Mouse (Mus musculus): ENCODE results near the gene Ptprh. TPM values are rescaled to one million over a fixed set of nuclear protein-coding genes. Genes with fewer than 3 reads are reported as not detected.
A peak's percentile ranks its signal among the peaks of the same experiment; 100 is the strongest.

Gene Ptprh
- polyA plus RNA-seq, 1 experiment = 1.4 TPM

- TF ChIP-seq CTCF (IDR thresholded peaks at IDR 0.05; ENCODE audit: borderline replicate concordance, insufficient read depth, low read depth, low read length) (no peak), POLR2A (IDR thresholded peaks at IDR 0.05; ENCODE audit: borderline replicate concordance, insufficient read depth, low read length) (peak; percentile 42; the same call in 1 of the 2 replicates)
- peaks cover 14% of the 10 kb centered on the region for H3K4me1 ChIP-seq (ENCODE audit: control insufficient read depth, insufficient read depth, low read length)
- H3K4me3 ChIP-seq (replicated peaks; ENCODE audit: insufficient read depth, low read depth, low read length) = peak within 1 kb of the TSS; percentile 99
- no peaks in the 10 kb centered on the region for H3K27me3 ChIP-seq (ENCODE audit: control insufficient read depth, insufficient read depth, low read length)
- peak within 1 kb of the TSS; percentile 97 for H3K27ac ChIP-seq (ENCODE audit: insufficient read depth, low read length)
- WGBS = under 1% methylated on average over 62 of the region's 62 CpGs
- DNase-seq = peak; percentile 96 to 98
Measured at GRCm38 (mm10) chr7:4501558-4502397, 102.1 kb downstream of the Ptprh start, which contains the start of gene Ppp1r12c. TSS of gene Ppp1r12c (minus strand) at chr7:4501680.

GRCm38 (mm10) chr7:4500892-4501471 is 102.9 kb downstream of the Ptprh start:
- Histone ChIP-seq H3K4me3 (replicated peaks; ENCODE audit: insufficient read depth, low read depth, low read length) (peak overlapping the region; percentile 99), H3K27me3 (ENCODE audit: control insufficient read depth, insufficient read depth, low read length) (no peaks in the 10 kb centered on the region), H3K27ac (ENCODE audit: insufficient read depth, low read length) (peak overlapping the region; percentile 6; the same call in 1 of the 2 replicates), H3K4me1 (ENCODE audit: control insufficient read depth, insufficient read depth, low read length) (peaks cover 14% of the 10 kb centered on the region)
- WGBS = under 1% methylated on average over 51 of the region's 52 CpGs
- peak; percentile 68 to 73 for DNase-seq
- TF ChIP-seq CTCF (IDR thresholded peaks at IDR 0.05; ENCODE audit: borderline replicate concordance, insufficient read depth, low read depth, low read length) (no peak), POLR2A (IDR thresholded peaks at IDR 0.05; ENCODE audit: borderline replicate concordance, insufficient read depth, low read length) (no peak)

- Histone ChIP-seq H3K27ac (ENCODE audit: insufficient read depth, low read length) (no peak overlapping the region), H3K4me3 (replicated peaks; ENCODE audit: insufficient read depth, low read depth, low read length) (no peak overlapping the region), H3K27me3 (ENCODE audit: control insufficient read depth, insufficient read depth, low read length) (no peaks in the 10 kb centered on the region), H3K4me1 (ENCODE audit: control insufficient read depth, insufficient read depth, low read length) (peaks cover 14% of the 10 kb centered on the region)
- no peak for DNase-seq
- WGBS = 75% methylated on average over 4 of the region's 4 CpGs
- TF ChIP-seq POLR2A (IDR thresholded peaks at IDR 0.05; ENCODE audit: borderline replicate concordance, insufficient read depth, low read length) = no peak
- TF ChIP-seq CTCF (IDR thresholded peaks at IDR 0.05; ENCODE audit: borderline replicate concordance, insufficient read depth, low read depth, low read length) = no peak
Measured at GRCm38 (mm10) chr7:4499034-4499433, 104.8 kb downstream of the Ptprh start.

Other genes with a start within 250 kb of the Ptprh start
- not detected in 2 replicates for gene Gp6, start 206.3 kb downstream of the Ptprh start, polyA plus RNA-seq (2012; rRNA removed)
- 32.7 and 33.0 TPM in 2 replicates for gene Rdh13, start 158.4 kb downstream of the Ptprh start, polyA plus RNA-seq (2012; rRNA removed)
- 10.6 and 20.6 TPM in 2 replicates for gene Eps8l1, start 143.4 kb downstream of the Ptprh start, polyA plus RNA-seq (2012; rRNA removed)
- 111 and 120 TPM in 2 replicates for gene Ppp1r12c, start 102.4 kb downstream of the Ptprh start, polyA plus RNA-seq (2012; rRNA removed)
- 2.9 and 6.7 TPM in 2 replicates for gene Tnnt1, start 87.7 kb downstream of the Ptprh start, polyA plus RNA-seq (2012; rRNA removed)
- gene Tnni3, start 79.8 kb downstream of the Ptprh start, polyA plus RNA-seq (2012; rRNA removed) = 5.4 and 9.5 TPM in 2 replicates
- 1.1 and 1.4 TPM in 2 replicates for gene Dnaaf3, start 71.6 kb downstream of the Ptprh start, polyA plus RNA-seq (2012; rRNA removed)
- 16.9 and 19.0 TPM in 2 replicates for gene Syt5, start 56.5 kb downstream of the Ptprh start, polyA plus RNA-seq (2012; rRNA removed)
- gene Tmem86b, start 27.4 kb upstream of the Ptprh start, polyA plus RNA-seq (2012; rRNA removed) = 45.2 and 47.9 TPM in 2 replicates
- 130 and 136 TPM in 2 replicates for gene Ppp6r1, start 55.0 kb upstream of the Ptprh start, polyA plus RNA-seq (2012; rRNA removed)
- gene Hspbp1, start 81.0 kb upstream of the Ptprh start, polyA plus RNA-seq (2012; rRNA removed) = 94.5 and 96.8 TPM in 2 replicates
- 177 and 182 TPM in 2 replicates for gene Brsk1, start 86.6 kb upstream of the Ptprh start, polyA plus RNA-seq (2012; rRNA removed)
- gene Tmem150b, start 121.2 kb upstream of the Ptprh start, polyA plus RNA-seq (2012; rRNA removed) = not detected in 2 replicates
- gene Kmt5c, start 136.1 kb upstream of the Ptprh start, polyA plus RNA-seq (2012; rRNA removed) = 81.5 and 89.6 TPM in 2 replicates
- 41.9 and 44.4 TPM in 2 replicates for gene Cox6b2, start 149.1 kb upstream of the Ptprh start, polyA plus RNA-seq (2012; rRNA removed)
- gene Fam71e2, start 167.3 kb upstream of the Ptprh start, polyA plus RNA-seq (2012; rRNA removed) = not detected in 2 replicates
- 1.2 TPM in 2 replicates for gene Il11, start 178.8 kb upstream of the Ptprh start, polyA plus RNA-seq (2012; rRNA removed)
- gene Tmem190, start 178.9 kb upstream of the Ptprh start, polyA plus RNA-seq (2012; rRNA removed) = not detected in 2 replicates
- gene Tmem238, start 185.6 kb upstream of the Ptprh start, polyA plus RNA-seq (2012; rRNA removed) = 13.2 and 15.6 TPM in 2 replicates
- 268 and 296 TPM in 2 replicates for gene Rpl28, start 188.8 kb upstream of the Ptprh start, polyA plus RNA-seq (2012; rRNA removed)
- gene Ube2s, start 208.5 kb upstream of the Ptprh start, polyA plus RNA-seq (2012; rRNA removed) = 179 and 211 TPM in 2 replicates
- 21.0 and 22.7 TPM in 2 replicates for gene Shisa7, start 240.7 kb upstream of the Ptprh start, polyA plus RNA-seq (2012; rRNA removed)

Measured in cerebellum, adult 2 months (tissue).